Mouse (Mus musculus) cerebellum, adult 8-10 months (tissue): ENCODE data around the gene Gm21921.
"Not testable (repeated sequence)": the region's sequence is repeated elsewhere in the genome, so short reads cannot be mapped to it uniquely, and the experiment has no call there.

ENCODE experiments used
- DNase-seq: peaks from one replicate; pipeline ENCODE4 v3.0.0; 2022

Gene Gm21921

GRCm38 (mm10) chrY:24796143-24796542 lies at the start of gene Gm21921:
Gene Gm21921 (minus strand): TSS chrY:24796243.
- not testable (repeated sequence) for DNase-seq
